Mouse (Mus musculus) 416B (cell line): ENCODE data around the gene Adh6b.
"Not testable (repeated sequence)": the region's sequence is repeated elsewhere in the genome, so short reads cannot be mapped to it uniquely, and the experiment has no call there.

Experiments used
- DNase-seq: peaks from one replicate; pipeline ENCODE4 v3.0.0; 2011; ENCODE audit warnings: low read depth

Gene Adh6b

DNA sequence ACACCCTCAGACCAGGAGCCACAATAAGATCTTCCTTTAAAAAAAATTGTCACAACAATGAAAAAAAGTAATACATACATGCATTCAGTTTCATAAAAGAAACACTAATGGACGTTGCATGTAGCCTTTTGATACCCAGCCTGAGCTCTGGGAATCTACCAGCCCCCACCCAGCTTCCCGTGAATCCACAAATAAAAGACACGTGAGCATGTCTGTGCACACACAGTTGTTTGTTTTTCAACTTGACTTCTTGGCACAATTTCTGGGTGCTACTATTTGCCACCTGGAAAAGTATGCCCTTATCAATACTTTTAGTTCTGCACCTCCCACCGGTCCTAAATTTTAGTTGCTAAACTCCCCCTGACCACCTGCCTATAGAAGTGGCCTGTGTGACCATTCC is 19.1 kb downstream of the Adh6b start:
- DNase-seq, result no peak

DNA sequence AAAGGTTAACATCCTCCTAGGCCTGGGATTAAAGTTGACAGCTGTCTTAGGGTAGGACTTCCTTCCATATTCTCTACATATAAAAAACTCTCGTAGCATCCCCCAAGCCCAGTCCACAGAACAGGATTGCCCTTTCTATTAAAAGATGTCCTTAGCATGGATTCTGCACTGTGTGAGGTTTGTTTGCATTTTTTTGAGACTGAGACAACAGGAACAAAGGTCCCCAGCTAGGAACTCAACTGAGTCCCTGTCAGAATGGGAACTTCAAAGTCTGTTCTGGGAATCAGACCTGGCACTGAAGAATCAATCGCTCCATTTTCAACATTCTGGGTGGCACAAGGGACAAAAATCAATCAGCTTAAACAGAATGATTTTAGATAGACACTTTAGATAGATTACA is 21.3 kb downstream of the Adh6b start:
- DNase-seq, result no peak

DNA sequence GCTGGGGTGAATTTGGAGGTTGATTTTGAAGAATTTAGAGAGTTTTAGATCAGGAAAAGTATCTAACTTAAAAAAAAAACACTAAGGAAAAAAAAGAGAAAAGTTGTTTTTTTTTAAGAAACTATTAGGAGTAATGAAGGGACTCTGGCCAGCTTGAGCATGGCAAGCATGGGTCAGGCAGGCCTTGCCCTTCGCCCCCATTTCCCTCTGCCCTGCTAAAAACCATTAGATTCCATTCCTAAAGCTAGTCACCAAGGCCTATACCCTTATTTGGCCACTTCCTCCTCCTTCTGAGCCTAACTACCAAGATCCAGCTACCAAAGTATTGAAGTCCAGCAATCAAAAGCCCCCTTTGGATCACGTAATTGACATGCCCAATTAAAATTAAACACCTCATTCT is 24.6 kb downstream of the Adh6b start:
- DNase-seq, result no peak

DNA sequence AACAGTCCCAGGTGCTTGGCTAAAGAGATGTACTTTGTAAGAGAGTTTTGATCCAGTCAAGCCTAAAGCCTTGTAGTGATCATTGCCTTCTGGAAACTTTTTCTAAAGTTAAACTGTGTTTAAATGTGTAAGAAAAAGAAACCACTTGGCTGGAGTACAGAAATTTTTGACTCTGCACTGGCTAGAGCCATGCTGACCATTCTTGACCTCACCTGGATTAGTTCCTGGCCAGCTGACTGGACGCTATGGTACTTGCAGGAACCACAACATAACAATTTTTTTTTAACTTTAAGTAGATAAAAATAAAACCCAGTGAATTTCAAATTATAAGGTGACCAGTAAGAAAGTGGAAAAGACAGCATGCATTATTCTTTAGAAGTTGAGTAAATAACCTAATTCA is 28.0 kb downstream of the Adh6b start:
- DNase-seq, result no peak

DNA sequence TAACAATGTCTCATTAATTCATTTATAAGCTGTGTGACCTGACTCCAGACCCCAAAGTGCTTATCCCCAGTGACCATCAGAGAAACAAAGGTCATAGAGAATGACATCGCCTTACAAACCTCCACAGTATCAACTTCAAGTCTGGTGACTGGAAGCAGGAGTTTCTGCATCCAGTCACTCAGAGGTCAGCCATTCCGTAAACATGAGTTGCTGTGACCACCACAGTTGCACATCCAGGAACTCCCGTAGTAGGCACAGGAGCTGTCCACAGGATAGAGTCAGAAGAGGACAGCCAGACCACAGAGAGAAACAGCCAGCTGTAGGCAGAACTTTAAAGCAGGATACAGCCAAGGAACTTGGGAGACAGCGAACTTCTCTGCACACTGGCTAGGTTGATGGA is 28.7 kb downstream of the Adh6b start:
- not testable (repeated sequence) for DNase-seq

DNA sequence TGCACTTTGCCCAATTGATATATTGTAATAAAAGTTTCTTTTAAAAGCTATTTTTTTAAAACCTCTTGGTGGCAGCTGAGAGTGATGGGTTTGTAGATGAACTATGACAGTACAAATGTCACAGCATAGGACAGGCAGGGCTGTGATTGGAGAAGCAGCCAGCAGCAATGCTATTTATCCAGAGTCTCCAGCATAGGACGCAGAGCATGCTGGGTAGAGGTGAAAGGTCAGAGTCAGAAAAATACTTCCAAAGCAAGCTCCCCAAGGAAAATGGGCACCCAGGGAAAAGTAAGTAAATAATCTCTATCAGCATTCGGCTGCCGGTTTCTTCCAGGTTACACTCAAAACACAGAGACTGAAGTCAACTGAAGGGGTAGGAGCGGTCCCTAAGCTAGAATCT is 32.3 kb downstream of the Adh6b start:
- no peak for DNase-seq

DNA sequence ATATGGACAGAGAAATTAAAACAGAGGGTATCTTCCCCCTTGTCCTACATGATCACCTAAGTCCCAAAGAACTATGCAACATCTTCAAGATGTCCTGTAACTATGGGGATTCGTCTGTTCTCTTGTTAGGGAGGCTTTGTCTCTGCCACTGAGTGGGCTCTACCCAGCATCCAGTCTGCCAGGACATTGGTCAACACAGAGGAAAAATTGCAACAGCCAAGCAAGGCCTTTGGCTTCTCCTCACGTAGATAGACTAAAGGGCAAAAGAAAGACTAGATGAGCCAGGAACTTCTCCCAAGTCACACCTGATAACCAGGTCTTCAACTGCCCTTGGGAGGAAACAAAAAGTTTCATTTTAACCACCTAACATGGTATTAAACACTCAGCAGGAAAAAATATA is 33.6 kb downstream of the Adh6b start:
- no peak for DNase-seq

DNA sequence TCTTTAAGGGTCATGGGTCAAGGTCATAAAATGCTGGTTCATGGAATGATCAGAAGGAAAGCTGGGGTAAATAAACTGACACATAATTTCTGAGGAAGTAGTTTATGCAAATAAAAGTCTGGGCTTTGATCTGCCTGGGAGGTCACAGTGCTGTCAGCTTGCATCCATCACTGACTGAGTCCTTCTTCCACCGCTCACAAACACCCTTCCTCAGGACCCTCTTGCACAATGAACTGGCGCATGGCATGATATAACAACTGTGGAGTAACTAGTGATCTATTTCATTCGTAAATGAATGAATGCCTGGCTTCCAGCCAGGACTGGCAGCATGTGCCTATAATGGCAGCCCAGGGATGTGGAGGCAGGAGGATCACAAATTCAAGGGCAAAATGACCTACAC is 39.6 kb downstream of the Adh6b start:
- DNase-seq, result no peak

DNA sequence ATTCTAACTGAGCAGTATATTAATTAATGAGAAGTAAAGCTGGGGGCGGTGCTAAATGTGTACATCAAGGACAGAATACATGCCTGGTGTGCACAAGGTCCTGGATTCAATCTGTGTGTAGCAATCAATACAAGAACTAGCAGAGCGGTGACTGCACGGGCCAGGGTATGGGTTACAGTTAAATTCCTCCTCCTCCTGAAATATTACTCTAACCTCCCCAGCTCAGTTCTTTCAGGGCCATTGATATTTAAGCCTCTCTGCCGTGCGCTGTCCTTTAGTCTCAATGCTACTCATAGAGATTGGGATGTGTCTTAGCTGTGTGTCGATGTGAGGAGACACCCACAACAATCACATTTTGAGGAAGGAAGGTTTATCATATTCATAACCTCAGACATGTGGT is 45.6 kb downstream of the Adh6b start:
- no peak for DNase-seq

DNA sequence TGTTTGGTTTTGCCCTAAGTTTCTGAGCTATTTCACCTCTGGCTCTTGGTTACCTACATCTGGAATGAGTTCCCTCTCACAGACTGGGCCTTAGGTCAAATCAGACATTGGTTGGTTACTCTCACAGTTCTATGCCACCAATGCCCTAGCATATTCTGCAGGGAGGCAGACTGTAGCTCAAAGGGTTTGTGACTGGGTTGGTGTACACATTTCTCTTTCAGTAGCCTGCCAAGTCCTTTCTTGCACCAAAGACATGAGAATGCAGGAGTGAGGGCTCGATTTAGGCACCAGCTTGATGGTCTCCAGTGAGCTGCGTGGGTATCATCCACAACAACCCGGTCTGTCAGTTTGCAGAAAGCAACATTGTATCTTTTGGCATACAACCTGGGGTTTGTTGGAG is 63.3 kb downstream of the Adh6b start:
- DNase-seq, result no peak

DNA sequence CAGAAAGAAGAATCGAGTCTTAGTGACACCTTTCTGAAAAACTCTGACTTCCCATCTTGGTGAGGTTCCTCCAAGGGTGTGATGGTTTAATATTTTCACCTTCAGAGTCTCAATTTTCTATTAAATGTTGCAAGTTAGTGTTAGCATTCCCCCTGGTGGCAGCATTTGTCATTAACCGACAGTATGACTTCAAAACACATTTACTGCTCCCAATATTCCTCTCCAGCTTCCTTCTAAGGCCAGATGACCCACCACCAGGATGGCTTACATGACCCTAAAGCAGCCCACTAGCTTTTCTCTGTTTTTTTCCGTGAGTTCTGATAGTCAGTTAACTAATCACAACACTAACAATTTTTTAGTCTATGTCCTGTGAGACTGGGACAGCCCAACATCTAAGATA is 63.8 kb downstream of the Adh6b start:
- DNase-seq, result peak; percentile 55

DNA sequence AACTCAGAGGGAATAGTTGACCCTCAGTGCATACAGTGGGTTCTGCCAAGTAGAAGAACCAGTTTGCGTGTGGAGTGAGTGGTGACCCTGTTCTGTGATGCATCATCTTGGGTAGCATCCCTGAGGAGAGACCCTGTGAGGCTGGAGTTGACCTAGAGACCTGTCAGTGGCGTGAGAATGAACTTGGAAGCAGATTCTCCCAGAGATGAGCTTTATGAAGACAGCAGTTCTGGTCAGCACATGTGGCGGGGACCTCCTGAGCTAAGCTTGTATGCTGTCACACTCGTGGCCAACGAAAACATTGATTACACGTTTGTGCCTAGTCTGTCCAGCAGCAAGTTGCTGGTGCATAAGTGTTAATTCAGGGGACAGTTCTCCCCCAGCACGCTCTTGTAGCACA is 64.3 kb downstream of the Adh6b start:
- no peak for DNase-seq

DNA sequence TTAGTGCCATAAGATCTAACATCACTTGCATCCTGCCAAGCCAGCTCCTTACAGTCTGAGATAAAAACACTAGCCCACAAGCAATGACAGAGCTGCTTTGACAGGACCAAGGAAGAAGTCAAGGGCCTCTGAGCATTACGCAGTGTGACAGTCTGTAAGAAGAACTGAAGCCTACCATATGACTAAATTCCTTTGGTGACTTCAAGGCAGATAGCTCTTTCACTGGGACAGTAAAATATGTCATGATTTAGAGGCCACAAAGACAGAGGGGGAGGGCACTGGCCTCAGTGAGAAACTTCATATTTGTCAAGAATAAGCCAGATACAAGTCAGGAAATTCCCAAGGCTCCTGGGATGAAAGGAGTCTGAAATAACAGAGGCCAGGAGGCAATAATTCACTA is 66.3 kb downstream of the Adh6b start:
- DNase-seq, result no peak
